Mouse (Mus musculus) heart, adult 9 months (tissue): ENCODE results near the gene Lmod2.

ENCODE experiments used
- DNase-seq, 2 experiments: peaks; one replicate each; pipeline ENCODE4 v3.0.0; 2022; ENCODE audit warnings: low spot score in 2 of 2

The Lmod2 gene

GRCm38 (mm10) chr6:24601668-24602067, 4.1 kb downstream of the Lmod2 start:
- peak; percentile 47 to 63 for DNase-seq

DNA sequence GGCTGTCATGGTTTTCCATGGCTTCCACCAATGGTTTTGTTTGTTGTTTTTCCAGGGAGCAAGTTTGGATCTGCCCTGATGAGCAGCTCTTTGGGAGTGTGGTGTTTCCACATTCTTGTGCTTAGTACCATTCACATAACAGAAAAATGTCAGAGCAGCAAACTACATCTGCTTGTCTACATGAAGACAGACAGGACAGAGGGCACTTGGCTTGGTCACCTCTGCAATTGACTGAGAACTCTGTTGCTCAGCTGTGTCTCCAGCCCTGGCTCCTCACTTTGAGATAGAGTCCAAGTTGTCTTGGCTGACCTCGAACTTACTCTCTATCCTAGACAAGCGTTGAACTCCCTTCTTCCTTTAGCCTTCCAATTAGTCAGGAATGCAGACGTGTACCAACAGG, 4.8 kb downstream of the Lmod2 start:
- DNase-seq = no peak

GRCm38 (mm10) chr6:24602993-24603392, 5.4 kb downstream of the Lmod2 start:
- DNase-seq = no peak

DNA sequence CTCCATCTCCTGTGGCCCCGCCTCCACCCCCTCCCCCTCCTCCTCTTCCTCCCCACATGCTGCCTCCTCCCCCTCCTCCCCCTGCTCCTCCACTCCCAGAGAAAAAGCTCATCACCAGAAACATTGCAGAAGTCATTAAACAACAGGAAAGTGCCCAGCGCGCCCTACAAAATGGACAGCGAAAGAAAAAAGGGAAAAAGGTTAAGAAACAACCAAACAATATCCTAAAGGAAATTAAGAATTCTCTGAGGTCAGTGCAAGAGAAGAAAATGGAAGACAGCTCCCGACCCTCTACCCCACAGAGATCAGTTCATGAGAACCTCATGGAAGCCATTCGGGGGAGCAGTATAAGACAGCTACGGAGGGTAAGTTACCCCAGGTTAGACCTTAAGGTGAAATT, 6.7 kb downstream of the Lmod2 start:
- no peak for DNase-seq

DNA sequence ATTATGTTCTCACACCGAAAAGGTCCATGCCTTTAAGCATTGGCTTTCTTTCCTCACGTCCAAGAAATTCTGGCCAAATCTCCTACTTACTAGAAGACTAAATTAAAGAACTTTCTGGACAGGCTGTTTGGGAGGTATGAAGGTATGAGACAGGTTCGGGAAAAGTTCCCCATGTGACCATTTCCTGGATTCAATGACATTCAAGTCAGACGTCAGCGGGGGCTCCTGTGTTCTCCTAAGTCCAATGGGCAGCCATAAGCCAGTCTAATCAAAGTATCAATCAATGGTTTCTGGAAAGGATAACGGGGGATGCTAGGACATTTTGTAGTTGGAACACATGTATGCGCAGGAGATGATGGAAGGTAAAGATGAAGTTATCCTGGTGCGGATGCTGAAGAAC, 8.1 kb downstream of the Lmod2 start:
- no peak for DNase-seq

DNA sequence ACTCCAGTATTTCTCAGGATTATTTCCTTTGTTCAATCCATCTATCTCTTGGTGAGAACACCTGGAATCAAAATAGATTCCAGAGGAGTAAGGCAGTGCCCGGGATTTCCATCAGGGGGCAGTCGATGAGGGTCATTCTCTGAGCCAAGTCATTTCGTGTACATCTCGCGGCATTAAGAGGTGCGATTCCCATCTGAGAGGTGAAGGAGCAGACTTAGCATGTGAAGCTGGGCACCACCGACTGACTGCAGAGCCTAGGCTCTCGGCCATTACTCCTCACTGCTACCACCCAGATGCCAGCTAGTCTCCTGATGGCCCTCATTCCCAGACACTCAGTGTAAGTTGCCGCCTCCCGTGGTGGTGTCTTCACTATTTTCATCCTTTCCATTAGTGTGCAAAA, 8.9 kb downstream of the Lmod2 start:
- DNase-seq = no peak

DNA sequence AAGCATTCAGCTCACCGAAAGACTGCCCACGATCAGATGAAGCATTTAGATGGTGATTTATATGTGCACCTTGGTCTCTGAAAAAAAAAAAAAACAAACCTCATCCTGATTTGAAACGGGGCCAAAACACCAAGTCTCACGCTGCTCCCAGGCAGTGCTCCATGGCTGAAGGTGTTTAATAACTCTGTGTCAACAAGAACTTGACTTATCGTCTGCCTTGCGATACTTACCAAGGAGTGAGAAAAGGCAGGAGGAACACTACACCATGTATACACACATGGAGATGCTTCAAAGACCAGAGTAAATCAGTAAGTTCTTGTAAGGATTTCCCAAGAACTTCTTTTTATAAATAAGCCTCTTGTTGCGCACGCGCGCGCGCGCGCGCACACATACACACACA, 10.0 kb downstream of the Lmod2 start:
- DNase-seq = no peak

DNA sequence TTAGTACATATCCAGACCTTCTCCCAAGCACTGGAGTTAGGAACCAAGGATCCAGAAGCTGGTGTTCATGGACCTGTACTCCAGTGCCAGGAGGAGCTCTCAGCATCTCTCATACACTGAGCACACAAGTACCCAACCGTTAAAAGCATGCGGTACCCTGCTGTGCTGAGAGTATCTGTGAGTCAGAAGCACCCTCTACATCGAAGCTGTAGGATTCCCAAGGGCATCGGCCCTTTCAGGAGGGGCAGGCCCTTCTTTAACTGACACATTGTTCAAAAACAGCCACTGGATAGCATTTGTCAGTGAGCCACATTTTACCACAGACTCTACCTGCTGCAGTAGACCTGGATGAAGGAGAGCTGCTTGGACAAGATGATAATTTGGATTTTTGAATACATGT, 10.6 kb downstream of the Lmod2 start:
- DNase-seq = no peak

- no peak for DNase-seq
Observed at GRCm38 (mm10) chr6:24608682-24609081, 11.1 kb downstream of the Lmod2 start.

- DNase-seq = peak in 1 of 2 experiments; percentile 44
Observed at GRCm38 (mm10) chr6:24609531-24609930, 12.0 kb downstream of the Lmod2 start.

- DNase-seq = no peak
Observed at GRCm38 (mm10) chr6:24610358-24610757, 12.8 kb downstream of the Lmod2 start.

DNA sequence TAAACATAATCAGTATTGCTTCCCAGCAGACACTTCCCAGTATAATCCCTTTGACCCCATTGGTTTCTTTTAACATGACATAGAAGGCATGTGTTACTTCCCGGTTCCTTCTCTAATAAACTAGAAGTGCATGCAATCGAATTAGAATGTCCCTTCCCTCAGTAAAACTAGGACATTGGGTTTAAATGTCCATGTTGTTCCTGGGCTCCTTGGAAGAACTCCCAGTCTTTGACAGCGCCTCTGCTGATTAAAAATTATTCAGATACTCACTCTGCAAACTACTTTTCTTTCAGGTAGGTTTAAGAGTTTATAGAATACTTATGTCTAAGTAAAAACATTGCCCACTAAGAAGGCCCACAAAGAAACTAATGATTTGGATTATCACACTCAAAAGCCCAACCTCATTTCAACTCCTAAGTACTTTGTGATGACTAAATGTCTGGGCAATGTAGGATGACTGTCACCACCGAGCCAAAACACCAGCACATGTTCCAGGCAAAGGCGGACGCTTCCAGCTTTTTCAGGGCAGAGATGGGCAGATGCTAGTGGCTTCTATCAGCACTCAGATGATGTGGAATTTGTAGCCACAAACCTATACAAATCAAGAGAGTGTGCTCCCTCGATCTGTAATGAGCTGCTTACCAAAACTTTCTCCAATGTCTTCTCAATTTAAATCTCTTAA, 14.7 kb downstream of the Lmod2 start:
- peak; percentile 52 to 73 for DNase-seq

- no peak for DNase-seq
Observed at GRCm38 (mm10) chr6:24613346-24613745, 15.8 kb downstream of the Lmod2 start.

GRCm38 (mm10) chr6:24613918-24614317, 16.4 kb downstream of the Lmod2 start:
- DNase-seq = no peak

GRCm38 (mm10) chr6:24616746-24617145, 19.2 kb downstream of the Lmod2 start:
- no peak for DNase-seq

DNA sequence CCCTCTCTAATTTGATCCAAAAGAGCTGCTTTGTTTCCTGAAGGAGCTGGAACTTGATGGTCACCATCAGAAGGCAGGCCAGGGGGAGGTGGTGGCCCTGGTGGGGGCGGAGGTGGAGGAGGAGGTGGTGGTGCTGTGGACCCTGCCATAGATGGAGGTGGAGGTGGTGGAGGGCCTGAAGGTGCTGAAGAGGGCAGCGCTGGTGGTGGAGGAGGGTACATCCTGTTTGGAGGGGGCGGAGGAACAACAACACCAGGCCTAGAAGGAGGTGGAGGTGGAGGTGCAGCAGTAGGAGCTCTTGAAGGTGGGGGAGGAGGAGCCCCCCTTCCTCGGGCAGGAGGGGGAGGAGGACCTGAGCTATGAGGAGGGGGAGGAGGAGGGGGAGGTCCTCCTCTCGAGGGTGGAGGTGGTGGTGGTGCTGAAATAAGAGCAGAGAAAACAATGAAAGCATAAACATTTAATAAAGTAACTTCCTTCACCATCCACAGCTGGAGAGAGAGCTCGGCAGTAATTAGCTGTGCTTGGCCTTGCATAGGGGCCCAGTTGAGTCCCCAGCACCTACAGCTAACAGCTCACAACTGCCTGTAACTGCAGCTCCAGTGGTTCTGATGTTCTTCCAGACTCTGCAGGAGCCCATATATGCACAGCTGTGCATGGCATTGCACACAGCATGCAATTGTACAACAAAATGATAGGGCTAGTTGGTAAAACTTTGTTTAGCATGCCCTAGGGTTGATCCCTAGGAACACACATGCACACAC, 21.9 kb downstream of the Lmod2 start:
- no peak for DNase-seq

- DNase-seq = no peak
Observed at GRCm38 (mm10) chr6:24620936-24621335, 23.4 kb downstream of the Lmod2 start.

- no peak for DNase-seq
Observed at GRCm38 (mm10) chr6:24622098-24622497, 24.5 kb downstream of the Lmod2 start.

GRCm38 (mm10) chr6:24627586-24628030, 30.0 kb downstream of the Lmod2 start:
- DNase-seq = peak in 1 of 2 experiments; percentile 70

DNA sequence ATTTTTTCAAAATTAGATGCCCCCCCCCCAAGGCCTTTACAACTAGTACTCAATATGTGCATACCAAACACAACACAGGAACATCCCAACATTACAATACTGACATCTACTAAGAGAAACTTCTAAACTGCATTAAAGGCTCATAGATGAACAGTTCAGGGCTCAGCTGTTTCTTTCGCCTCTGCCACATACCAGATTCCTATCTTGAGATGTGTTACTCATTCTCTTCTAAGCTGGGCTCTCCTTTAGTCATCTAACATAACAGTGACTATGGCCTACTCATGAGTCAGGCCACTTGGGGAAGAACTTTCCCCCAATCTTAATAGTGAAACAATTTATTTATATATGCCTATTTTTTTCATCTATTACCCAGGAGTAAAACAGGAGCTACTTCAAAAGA, 30.9 kb downstream of the Lmod2 start:
- DNase-seq = no peak

DNA sequence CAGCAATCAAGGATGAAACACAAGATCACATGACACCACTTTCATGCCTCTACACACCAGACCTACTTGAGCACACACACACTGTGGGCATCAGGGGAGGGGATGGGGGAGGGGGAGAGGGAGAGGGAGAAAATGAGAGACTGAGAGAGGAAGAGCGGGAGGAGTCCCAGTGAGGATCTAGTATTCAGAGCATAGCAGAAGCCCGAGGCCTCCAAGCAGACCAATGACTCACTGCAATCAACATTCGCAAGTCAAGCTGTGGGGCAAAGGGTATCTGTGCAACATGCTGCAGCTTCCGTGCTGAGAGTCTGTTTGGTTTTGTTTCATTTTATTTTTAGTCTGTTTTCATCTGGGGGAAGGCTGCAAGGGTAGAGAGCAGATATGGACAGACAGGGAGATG, 34.5 kb downstream of the Lmod2 start:
- no peak for DNase-seq

DNA sequence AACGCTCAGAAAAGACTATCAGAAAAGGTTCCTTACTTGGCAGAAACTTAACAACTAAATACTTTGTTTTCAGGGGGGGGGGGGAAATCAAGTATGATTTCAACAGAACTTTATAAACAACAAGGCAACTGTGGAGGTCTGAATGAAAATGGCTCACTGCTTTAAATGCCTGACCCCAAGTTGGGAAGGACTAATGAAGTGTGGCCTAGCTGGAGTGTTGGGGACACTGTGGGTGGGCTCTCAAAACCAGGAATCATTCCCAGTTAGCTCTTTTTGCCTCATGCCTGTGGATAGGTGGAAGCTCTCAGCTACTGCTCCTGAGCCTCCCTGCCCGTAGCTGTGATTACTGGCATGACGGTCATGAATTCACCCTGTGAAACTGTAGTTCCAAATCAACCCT, 36.5 kb downstream of the Lmod2 start:
- DNase-seq = no peak

DNA sequence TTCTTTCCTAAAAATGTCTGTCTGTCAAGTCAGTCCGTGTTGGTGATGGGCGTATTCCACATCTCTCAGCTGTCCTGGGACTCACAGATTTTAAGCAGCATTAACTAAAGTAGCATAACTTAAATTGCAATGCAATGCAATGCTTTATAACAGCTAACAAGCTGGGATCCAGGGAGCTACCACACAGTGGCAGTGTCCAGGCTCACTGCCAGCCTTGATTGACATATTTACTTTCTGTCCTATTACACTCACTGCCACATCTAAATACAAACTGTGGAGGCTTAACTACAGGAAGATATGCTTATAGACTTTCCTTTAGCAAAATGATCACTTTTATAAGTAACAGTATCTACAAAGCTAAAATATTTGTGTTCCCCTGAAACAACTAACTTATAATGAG, 38.3 kb downstream of the Lmod2 start:
- no peak for DNase-seq
